In the genomic region with DNA sequence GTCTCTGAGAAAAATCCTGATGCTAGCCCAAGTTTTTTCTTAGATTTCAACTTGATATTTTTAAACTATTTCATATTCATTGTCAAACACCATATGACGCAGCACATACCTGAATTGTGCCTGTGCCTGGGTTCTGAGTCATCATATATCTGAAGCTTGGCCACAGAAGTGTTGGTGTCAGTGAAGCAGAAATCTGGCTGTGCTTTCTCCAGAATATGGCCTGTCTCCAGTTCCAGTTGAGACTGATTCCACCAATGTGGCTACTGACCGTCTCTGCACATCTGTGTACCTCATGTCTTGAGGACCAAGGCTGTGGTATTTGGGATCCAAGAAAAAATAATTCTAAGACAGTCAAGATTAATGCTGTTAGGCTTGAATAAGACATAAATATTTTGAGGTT, we compare ENCODE assay signal across 23 mouse cellular contexts.
DNase-seq lines count a peak whose midpoint lies in the region; ATAC-seq and TF ChIP-seq lines count a peak whose summit lies in the region.
"Had no signal": no experiment of that assay in that cellular context is flagged by ENCODE, and none has a peak within 500 bp of the region (broad histone marks: within the 10 kb centered on the region; RNA-seq: fewer than 3 reads in every experiment).

No protein-coding gene starts in this region.

- WGBS in liver, postnatal 0 days (ENCODE audit: insufficient replicate concordance) = 86% methylated on average over 2 of the region's 2 CpGs

- DNase-seq in frontal cortex, adult 2 months (ENCODE audit: extremely low spot score in 1 of 2, low spot score in 1 of 2) = peak; percentile 14 to 39
- no peak for DNase-seq in frontal cortex, postnatal 25 days (ENCODE audit: low spot score in 2 of 2)
- DNase-seq in 3134 (ENCODE audit: extremely low read depth, insufficient read length, low spot score) (peak; percentile 52), adipocyte (ENCODE audit: low spot score) (peak; percentile 34)
- peak; percentile 79 to 83 for DNase-seq in cerebellum, postnatal 10 days
- no peak for DNase-seq in liver, postnatal 0 days
- no peak for DNase-seq in gastrocnemius, postnatal 4 days (ENCODE audit: low spot score in 2 of 2)
- DNase-seq: adrenal gland, adult 8-10 months; heart, adult 18-20 months; heart, postnatal 4 days; kidney, adult 11 months; layer of hippocampus, postnatal 36 days; thymus, postnatal 14 days had no signal

- H3K9me3 ChIP-seq in liver, postnatal 0 days (ENCODE audit: low read length) = no peaks in the 10 kb centered on the region
- H3K9me3 ChIP-seq: embryonic facial prominence, embryonic 10.5 days; forebrain, embryonic 12.5 days; limb, embryonic 15.5 days; liver, embryonic 15.5 days; neural tube, embryonic 13.5 days had no signal

- TF ChIP-seq EP300 in liver, postnatal 0 days (IDR thresholded peaks at IDR 0.05; ENCODE audit: low read depth) = no peak

- H3K4me3 ChIP-seq in liver, postnatal 0 days (ENCODE audit: low read depth, low read length) = no peak overlapping the region
- H3K4me3 ChIP-seq: embryonic facial prominence, embryonic 10.5 days; forebrain, embryonic 12.5 days; limb, embryonic 15.5 days; liver, embryonic 15.5 days; neural tube, embryonic 13.5 days had no signal

- ATAC-seq in liver, postnatal 0 days = no peak
- ATAC-seq in monocyte, adult 5-6 weeks (replicated peaks; ENCODE audit: insufficient number of reproducible peaks, low FRiP score, low TSS enrichment, poor library complexity, severe bottlenecking) = no peak
- ATAC-seq: hindbrain, embryonic 16.5 days; lung, postnatal 0 days had no signal

- no peak for TF ChIP-seq CTCF in liver, postnatal 0 days (IDR thresholded peaks at IDR 0.05; ENCODE audit: low read depth)

- H3K27me3 ChIP-seq in liver, postnatal 0 days (ENCODE audit: insufficient read depth, low read length) = no peaks in the 10 kb centered on the region
- H3K27me3 ChIP-seq: forebrain, embryonic 12.5 days; limb, embryonic 15.5 days; liver, embryonic 15.5 days; neural tube, embryonic 13.5 days had no signal

- H3K27ac ChIP-seq in liver, postnatal 0 days (ENCODE audit: low read depth) = no peak overlapping the region
- H3K27ac ChIP-seq: embryonic facial prominence, embryonic 10.5 days; forebrain, embryonic 12.5 days; kidney, postnatal 0 days; limb, embryonic 15.5 days; liver, embryonic 15.5 days; neural tube, embryonic 13.5 days had no signal

- no peak overlapping the region for H3K4me2 ChIP-seq in liver, postnatal 0 days (ENCODE audit: low read depth, low read length)
- H3K4me2 ChIP-seq: forebrain, embryonic 12.5 days; limb, embryonic 15.5 days; liver, embryonic 15.5 days; midbrain, embryonic 11.5 days; neural tube, embryonic 13.5 days had no signal

- no peaks in the 10 kb centered on the region for H3K4me1 ChIP-seq in liver, postnatal 0 days (ENCODE audit: insufficient read depth)
- H3K4me1 ChIP-seq: forebrain, embryonic 12.5 days; liver, embryonic 15.5 days had no signal

- no peak overlapping the region for H3K9ac ChIP-seq in liver, postnatal 0 days (replicated peaks)
- H3K9ac ChIP-seq: forebrain, embryonic 12.5 days; limb, embryonic 15.5 days; liver, embryonic 15.5 days; neural tube, embryonic 13.5 days had no signal

- no peaks in the 10 kb centered on the region for H3K36me3 ChIP-seq in liver, postnatal 0 days (replicated peaks; ENCODE audit: insufficient read depth, low read length)
- H3K36me3 ChIP-seq: liver, embryonic 15.5 days had no signal

Comparison
In these comparisons a context has a peak if more than half of its experiments do, and no peak if none do; other contexts are left out.
1. DNase-seq: peak in frontal cortex, adult 2 months (2 of 2), 3134 (single experiment), adipocyte (single experiment) and cerebellum, postnatal 10 days (2 of 2); none in frontal cortex, postnatal 25 days (0 of 2), liver, postnatal 0 days (single experiment) and gastrocnemius, postnatal 4 days (0 of 2).